Mouse (Mus musculus) macrophage (primary cell): ENCODE measurements around the gene Gm11549. TPM values are rescaled to one million over a fixed set of nuclear protein-coding genes. Genes with fewer than 3 reads are reported as not detected.

Source experiments
- H3K27ac ChIP-seq: fragments of 350-480 bp; formaldehyde crosslinking; 2 replicates; pipeline ENCODE4 v1.9.0; 2021
- H3K36me3 ChIP-seq: fragments of 350-480 bp; formaldehyde crosslinking; 2 replicates; pipeline ENCODE4 v1.9.0; 2021; ENCODE audit errors: inconsistent target
- H3K4me3 ChIP-seq: fragments of 350-480 bp; formaldehyde crosslinking; 2 replicates; pipeline ENCODE4 v1.9.0; 2021; ENCODE audit errors: inconsistent target
- H3K79me2 ChIP-seq: fragments of 350-480 bp; formaldehyde crosslinking; 2 replicates; pipeline ENCODE4 v1.9.0; 2021; ENCODE audit errors: inconsistent target
- WGBS: methylation state at CpG from one replicate; pipeline ENCODE4 v1.1.7; 2026; ENCODE audit warnings: inconsistent platforms; ENCODE audit not compliant: missing documents; 5-methylcytosine and 5-hydroxymethylcytosine counted together
- polyA plus RNA-seq: library from polyadenylated mRNA; stranded (reverse); fragments of 250-400 nt; gene quantifications from 3 replicates; pipeline ENCODE4 v1.2.4, GENCODE M21; 2018; ENCODE audit warnings: inconsistent platforms
- total RNA-seq, 78 experiments: library from RNA; depleted of rRNA; stranded (reverse); fragments of 250-400 nt; gene quantifications; 1 replicate in 9 of 78; 2 replicates in 24 of 78; 3 replicates in 43 of 78; 4 replicates in 2 of 78; pipeline ENCODE4 v1.2.4; 2018; ENCODE audit warnings: inconsistent platforms in 56 of 78

The Gm11549 gene
- total RNA-seq (2018; cell fraction: chromatin; rRNA removed) = not detected
- total RNA-seq (2018; cell fraction: cytosol; rRNA removed) = not detected
- total RNA-seq (2018; cell fraction: nucleus; rRNA removed) = not detected
- not detected in 3 replicates for polyA plus RNA-seq

GRCm38 (mm10) chr3:36521073-36522060, at the start of gene Gm11549:
Gene Gm11549, minus strand, starts transcription at chr3:36521813.
- 2% methylated on average over 51 of the region's 51 CpGs for WGBS
- no peak within 1 kb of the TSS for H3K27ac ChIP-seq
- no peaks in the 10 kb centered on the region for H3K36me3 ChIP-seq
- no peak within 1 kb of the TSS for H3K4me3 ChIP-seq
- no peaks in the 10 kb centered on the region for H3K79me2 ChIP-seq

- WGBS = 91% methylated on average over 5 of the region's 5 CpGs
- peak overlapping the region; percentile 81; the same call in 1 of the 2 replicates for H3K4me3 ChIP-seq
- peaks cover 46% of the 10 kb centered on the region for H3K79me2 ChIP-seq
- H3K36me3 ChIP-seq = peaks cover 17% of the 10 kb centered on the region
- H3K27ac ChIP-seq = no peak overlapping the region
These were observed 48.2 kb upstream of the Gm11549 start for GRCm38 (mm10) chr3:36569836-36570235.

GRCm38 (mm10) chr3:36563666-36564065, 42.1 kb upstream of the Gm11549 start:
- H3K4me3 ChIP-seq = no peak overlapping the region
- WGBS = 100% methylated on average over 3 of the region's 3 CpGs

GRCm38 (mm10) chr3:36559606-36560005, 38.0 kb upstream of the Gm11549 start:
- H3K36me3 ChIP-seq = peaks cover 91% of the 10 kb centered on the region

More at GRCm38 (mm10) chr3:36563666-36564065, 42.1 kb upstream of the Gm11549 start:
- Histone ChIP-seq H3K27ac (no peak overlapping the region), H3K36me3 (peaks cover 69% of the 10 kb centered on the region), H3K79me2 (peaks cover 16% of the 10 kb centered on the region)

GRCm38 (mm10) chr3:36557601-36558000, 36.0 kb upstream of the Gm11549 start:
- Histone ChIP-seq H3K36me3 (peaks cover 76% of the 10 kb centered on the region), H3K79me2 (peaks cover 9% of the 10 kb centered on the region), H3K27ac (no peak overlapping the region), H3K4me3 (no peak overlapping the region)
- WGBS = 100% methylated on average over 1 of the region's 1 CpGs

More at GRCm38 (mm10) chr3:36559606-36560005, 38.0 kb upstream of the Gm11549 start:
- WGBS = 82% methylated on average over 4 of the region's 4 CpGs
- no peak overlapping the region for H3K27ac ChIP-seq
- H3K4me3 ChIP-seq = no peak overlapping the region
- no peaks in the 10 kb centered on the region for H3K79me2 ChIP-seq

- Histone ChIP-seq H3K27ac (peak within 1 kb of the TSS; percentile 19; the same call in 1 of the 2 replicates), H3K4me3 (peak within 1 kb of the TSS; percentile 95), H3K79me2 (peaks cover 14% of the 10 kb centered on the region), H3K36me3 (peaks cover 34% of the 10 kb centered on the region)
- 2% methylated on average over 39 of the region's 39 CpGs for WGBS
These were observed 30.9 kb upstream of the Gm11549 start, which contains the start of gene Exosc9 for GRCm38 (mm10) chr3:36552406-36553047. Gene Exosc9, plus strand, starts transcription at chr3:36552606.

GRCm38 (mm10) chr3:36551851-36552384, 30.3 kb upstream of the Gm11549 start:
- Histone ChIP-seq H3K79me2 (peaks cover 14% of the 10 kb centered on the region), H3K27ac (no peak overlapping the region), H3K4me3 (peak overlapping the region; percentile 95), H3K36me3 (peaks cover 28% of the 10 kb centered on the region)
- WGBS = 10% methylated on average over 12 of the region's 12 CpGs

- peaks cover 14% of the 10 kb centered on the region for H3K79me2 ChIP-seq
- H3K36me3 ChIP-seq = peaks cover 22% of the 10 kb centered on the region
- 59% methylated on average over 9 of the region's 9 CpGs for WGBS
- H3K27ac ChIP-seq = no peak overlapping the region
- H3K4me3 ChIP-seq = no peak overlapping the region
These were observed 29.7 kb upstream of the Gm11549 start for GRCm38 (mm10) chr3:36551343-36551742.

- 90% methylated on average over 3 of the region's 3 CpGs for WGBS
- H3K36me3 ChIP-seq = no peaks in the 10 kb centered on the region
- no peak overlapping the region for H3K4me3 ChIP-seq
- H3K27ac ChIP-seq = no peak overlapping the region
- no peaks in the 10 kb centered on the region for H3K79me2 ChIP-seq
These were observed 23.3 kb upstream of the Gm11549 start for GRCm38 (mm10) chr3:36544961-36545360.

GRCm38 (mm10) chr3:36541399-36541798, 19.8 kb upstream of the Gm11549 start:
- H3K4me3 ChIP-seq = no peak overlapping the region
- 96% methylated on average over 2 of the region's 2 CpGs for WGBS
- H3K36me3 ChIP-seq = no peaks in the 10 kb centered on the region
- no peak overlapping the region for H3K27ac ChIP-seq
- H3K79me2 ChIP-seq = no peaks in the 10 kb centered on the region

- H3K4me3 ChIP-seq = no peak overlapping the region
- 90% methylated on average over 2 of the region's 2 CpGs for WGBS
These were observed 19.1 kb upstream of the Gm11549 start for GRCm38 (mm10) chr3:36540756-36541155.

GRCm38 (mm10) chr3:36537701-36538470, 16.3 kb upstream of the Gm11549 start:
- H3K27ac ChIP-seq = no peak overlapping the region
- no peaks in the 10 kb centered on the region for H3K36me3 ChIP-seq
- WGBS = 93% methylated on average over 4 of the region's 4 CpGs
- no peak overlapping the region for H3K4me3 ChIP-seq
- H3K79me2 ChIP-seq = no peaks in the 10 kb centered on the region

More at GRCm38 (mm10) chr3:36540756-36541155, 19.1 kb upstream of the Gm11549 start:
- H3K36me3 ChIP-seq = no peaks in the 10 kb centered on the region
- no peak overlapping the region for H3K27ac ChIP-seq
- no peaks in the 10 kb centered on the region for H3K79me2 ChIP-seq

GRCm38 (mm10) chr3:36536041-36536440, 14.4 kb upstream of the Gm11549 start:
- no peaks in the 10 kb centered on the region for H3K79me2 ChIP-seq
- H3K36me3 ChIP-seq = no peaks in the 10 kb centered on the region
- WGBS = 75% methylated on average over 12 of the region's 12 CpGs
- H3K27ac ChIP-seq = no peak overlapping the region
- H3K4me3 ChIP-seq = no peak overlapping the region
